Mouse (Mus musculus) limb, embryonic 15.5 days (tissue): ENCODE measurements around the gene Arhgap44. TPM values are rescaled to one million over a fixed set of nuclear protein-coding genes. Genes with fewer than 3 reads are reported as not detected.
A peak's percentile ranks its signal among the peaks of the same experiment; 100 is the strongest.

Experiments used
- ATAC-seq: fragments of 200-750 bp; cut with Nextera tagmentation; 2 replicates; pipeline ENCODE4 v1.8.0; 2017; ENCODE audit warnings: low read depth, moderate TSS enrichment; ENCODE audit not compliant: insufficient number of reproducible peaks, low FRiP score, low TSS enrichment
- H3K27ac ChIP-seq: fragments of 300-500 bp; sonication (generic); 2 replicates; pipeline ENCODE4 v1.5.1; 2015; ENCODE audit warnings: moderate library complexity, mild to moderate bottlenecking, inconsistent platforms
- H3K27me3 ChIP-seq: fragments of 300-500 bp; sonication (generic); 2 replicates; pipeline ENCODE4 v1.6.1; 2015; ENCODE audit warnings: inconsistent platforms
- H3K36me3 ChIP-seq: fragments of 300-500 bp; sonication (generic); 2 replicates; pipeline ENCODE4 v1.6.1; 2015; ENCODE audit warnings: inconsistent platforms
- H3K4me1 ChIP-seq: fragments of 300-500 bp; sonication (generic); 2 replicates; pipeline ENCODE4 v1.6.1; 2015; ENCODE audit warnings: inconsistent platforms
- H3K4me2 ChIP-seq: fragments of 300-500 bp; sonication (generic); 2 replicates; pipeline ENCODE4 v1.6.1; 2015; ENCODE audit warnings: mild to moderate bottlenecking, inconsistent platforms
- H3K4me3 ChIP-seq: fragments of 300-500 bp; sonication (generic); 2 replicates; pipeline ENCODE4 v1.5.1; 2015; ENCODE audit warnings: mild to moderate bottlenecking, inconsistent platforms
- H3K9ac ChIP-seq: fragments of 300-500 bp; sonication (generic); 2 replicates; pipeline ENCODE4 v1.6.1; 2015; ENCODE audit warnings: inconsistent platforms
- H3K9me3 ChIP-seq: fragments of 300-500 bp; sonication (generic); 2 replicates; pipeline ENCODE4 v1.6.1; 2016; ENCODE audit warnings: inconsistent platforms
- WGBS: fragments of 180-500 bp; shearing (Covaris S2); methylation state at CpG from one replicate; pipeline ENCODE4 v1.1.7; 2015; 5-methylcytosine and 5-hydroxymethylcytosine counted together
- polyA plus RNA-seq: library from polyadenylated mRNA; unstranded; fragments of >200 nt; fragmentation: Nextera tagmentation; extraction: Ambion mirVana; gene quantifications from 2 replicates; pipeline ENCODE4 v1.2.1, GENCODE M21; 2015

Arhgap44 gene
- polyA plus RNA-seq, 1 experiment from 2014 or later, result 6.0 TPM

GRCm38 (mm10) chr11:65069051-65069450, 93.7 kb downstream of the Arhgap44 start:
- no peaks in the 10 kb centered on the region for H3K9me3 ChIP-seq
- no peak overlapping the region for H3K27ac ChIP-seq
- H3K27me3 ChIP-seq, result no peaks in the 10 kb centered on the region
- no peak overlapping the region for H3K4me2 ChIP-seq
- no peak for ATAC-seq
- no peak overlapping the region for H3K4me3 ChIP-seq
- H3K9ac ChIP-seq, result no peak overlapping the region
- no peaks in the 10 kb centered on the region for H3K4me1 ChIP-seq
- 83% methylated on average over 4 of the region's 4 CpGs for WGBS
- H3K36me3 ChIP-seq, result no peaks in the 10 kb centered on the region

- 79% methylated on average over 13 of the region's 13 CpGs for WGBS
- H3K4me1 ChIP-seq, result peaks cover 3% of the 10 kb centered on the region; the same call in 1 of the 2 replicates
- ATAC-seq, result no peak
Measured at GRCm38 (mm10) chr11:65065201-65065600, 97.6 kb downstream of the Arhgap44 start.

GRCm38 (mm10) chr11:65061437-65061836, 101.3 kb downstream of the Arhgap44 start:
- Histone ChIP-seq H3K27ac (no peak overlapping the region), H3K4me2 (no peak overlapping the region), H3K9ac (no peak overlapping the region), H3K27me3 (no peaks in the 10 kb centered on the region), H3K4me3 (no peak overlapping the region), H3K4me1 (peaks cover 3% of the 10 kb centered on the region; the same call in 1 of the 2 replicates), H3K36me3 (no peaks in the 10 kb centered on the region), H3K9me3 (no peaks in the 10 kb centered on the region)
- no peak for ATAC-seq
- WGBS, result 48% methylated on average over 3 of the region's 3 CpGs

More at GRCm38 (mm10) chr11:65065201-65065600, 97.6 kb downstream of the Arhgap44 start:
- Histone ChIP-seq H3K27ac (no peak overlapping the region), H3K36me3 (no peaks in the 10 kb centered on the region), H3K4me2 (no peak overlapping the region), H3K27me3 (no peaks in the 10 kb centered on the region), H3K9ac (no peak overlapping the region), H3K9me3 (no peaks in the 10 kb centered on the region), H3K4me3 (no peak overlapping the region)

GRCm38 (mm10) chr11:65059531-65059930, 103.2 kb downstream of the Arhgap44 start:
- Histone ChIP-seq H3K27ac (no peak overlapping the region), H3K27me3 (no peaks in the 10 kb centered on the region), H3K9me3 (no peaks in the 10 kb centered on the region), H3K4me3 (no peak overlapping the region), H3K4me2 (no peak overlapping the region), H3K4me1 (peaks cover 3% of the 10 kb centered on the region; the same call in 1 of the 2 replicates), H3K36me3 (no peaks in the 10 kb centered on the region), H3K9ac (no peak overlapping the region)
- WGBS, result 87% methylated on average over 12 of the region's 12 CpGs
- ATAC-seq, result no peak

- Histone ChIP-seq H3K9ac (no peak overlapping the region), H3K27me3 (no peaks in the 10 kb centered on the region), H3K27ac (no peak overlapping the region), H3K9me3 (no peaks in the 10 kb centered on the region), H3K4me3 (no peak overlapping the region), H3K4me1 (peaks cover 3% of the 10 kb centered on the region; the same call in 1 of the 2 replicates), H3K4me2 (no peak overlapping the region), H3K36me3 (no peaks in the 10 kb centered on the region)
- ATAC-seq, result no peak
- 69% methylated on average over 7 of the region's 7 CpGs for WGBS
Measured at GRCm38 (mm10) chr11:65058224-65058908, 104.4 kb downstream of the Arhgap44 start.

GRCm38 (mm10) chr11:65055596-65055995, 107.2 kb downstream of the Arhgap44 start:
- no peaks in the 10 kb centered on the region for H3K4me1 ChIP-seq
- ATAC-seq, result no peak
- H3K27me3 ChIP-seq, result no peaks in the 10 kb centered on the region
- no peak overlapping the region for H3K4me3 ChIP-seq
- 72% methylated on average over 7 of the region's 7 CpGs for WGBS
- no peaks in the 10 kb centered on the region for H3K9me3 ChIP-seq
- no peak overlapping the region for H3K4me2 ChIP-seq
- no peaks in the 10 kb centered on the region for H3K36me3 ChIP-seq
- H3K27ac ChIP-seq, result no peak overlapping the region
- H3K9ac ChIP-seq, result no peak overlapping the region

GRCm38 (mm10) chr11:65054216-65054615, 108.5 kb downstream of the Arhgap44 start:
- no peak for ATAC-seq
- Histone ChIP-seq H3K4me1 (peaks cover 3% of the 10 kb centered on the region), H3K27ac (no peak overlapping the region), H3K4me2 (no peak overlapping the region), H3K36me3 (no peaks in the 10 kb centered on the region), H3K4me3 (no peak overlapping the region), H3K27me3 (no peaks in the 10 kb centered on the region), H3K9ac (no peak overlapping the region), H3K9me3 (no peaks in the 10 kb centered on the region)
- WGBS, result 70% methylated on average over 5 of the region's 5 CpGs

- no peak overlapping the region for H3K4me2 ChIP-seq
- H3K27me3 ChIP-seq, result no peaks in the 10 kb centered on the region
- H3K27ac ChIP-seq, result no peak overlapping the region
- no peak overlapping the region for H3K9ac ChIP-seq
- H3K36me3 ChIP-seq, result no peaks in the 10 kb centered on the region
- H3K9me3 ChIP-seq, result no peaks in the 10 kb centered on the region
- no peak for ATAC-seq
- 88% methylated on average over 5 of the region's 5 CpGs for WGBS
- H3K4me3 ChIP-seq, result no peak overlapping the region
- peaks cover 6% of the 10 kb centered on the region for H3K4me1 ChIP-seq
Measured at GRCm38 (mm10) chr11:65050819-65051218, 111.9 kb downstream of the Arhgap44 start.

- Histone ChIP-seq H3K27ac (0 out of 2 replicates have a peak overlapping the region, but pooled peaks have one; percentile 43), H3K9me3 (no peaks in the 10 kb centered on the region), H3K4me3 (no peak overlapping the region), H3K27me3 (no peaks in the 10 kb centered on the region), H3K9ac (no peak overlapping the region), H3K4me2 (0 out of 2 replicates have a peak overlapping the region, but pooled peaks have one; percentile 5), H3K36me3 (no peaks in the 10 kb centered on the region), H3K4me1 (peaks cover 6% of the 10 kb centered on the region)
- no peak for ATAC-seq
- 54% methylated on average over 7 of the region's 7 CpGs for WGBS
Measured at GRCm38 (mm10) chr11:65049090-65049489, 113.7 kb downstream of the Arhgap44 start.

- H3K4me2 ChIP-seq, result no peak overlapping the region
- H3K9me3 ChIP-seq, result no peaks in the 10 kb centered on the region
- WGBS, result 64% methylated on average over 6 of the region's 6 CpGs
- no peak overlapping the region for H3K27ac ChIP-seq
- H3K27me3 ChIP-seq, result no peaks in the 10 kb centered on the region
- H3K4me1 ChIP-seq, result 0 out of 2 replicates have a peak, but pooled peaks cover 13% of the 10 kb centered on the region
- no peak overlapping the region for H3K4me3 ChIP-seq
- no peaks in the 10 kb centered on the region for H3K36me3 ChIP-seq
- H3K9ac ChIP-seq, result no peak overlapping the region
- ATAC-seq, result no peak
Measured at GRCm38 (mm10) chr11:65040556-65040955, 122.2 kb downstream of the Arhgap44 start.

GRCm38 (mm10) chr11:65039517-65040095, 123.2 kb downstream of the Arhgap44 start:
- ATAC-seq, result no peak

GRCm38 (mm10) chr11:65038996-65039395, 123.8 kb downstream of the Arhgap44 start:
- Histone ChIP-seq H3K36me3 (no peaks in the 10 kb centered on the region), H3K4me2 (no peak overlapping the region), H3K9me3 (no peaks in the 10 kb centered on the region), H3K27ac (no peak overlapping the region), H3K27me3 (no peaks in the 10 kb centered on the region), H3K4me3 (no peak overlapping the region), H3K4me1 (0 out of 2 replicates have a peak, but pooled peaks cover 13% of the 10 kb centered on the region), H3K9ac (no peak overlapping the region)
- ATAC-seq, result no peak
- WGBS, result 36% methylated on average over 2 of the region's 2 CpGs

More at GRCm38 (mm10) chr11:65039517-65040095, 123.2 kb downstream of the Arhgap44 start:
- Histone ChIP-seq H3K9ac (no peak overlapping the region), H3K4me3 (no peak overlapping the region), H3K27me3 (no peaks in the 10 kb centered on the region), H3K4me1 (0 out of 2 replicates have a peak, but pooled peaks cover 13% of the 10 kb centered on the region), H3K4me2 (no peak overlapping the region), H3K9me3 (no peaks in the 10 kb centered on the region), H3K36me3 (no peaks in the 10 kb centered on the region), H3K27ac (no peak overlapping the region)
- 56% methylated on average over 12 of the region's 12 CpGs for WGBS
